Mouse (Mus musculus): ENCODE measurements around the gene Endog. TPM values are rescaled to one million over a fixed set of nuclear protein-coding genes. Genes with fewer than 3 reads are reported as not detected.
"Not testable (repeated sequence)": the region's sequence is repeated elsewhere in the genome, so short reads cannot be mapped to it uniquely, and the experiment has no call there.

Gene Endog
- 23.2 and 28.1 TPM in 2 replicates for polyA plus RNA-seq (2014; fragmentation: Nextera tagmentation; extraction: Ambion mirVana)

DNA sequence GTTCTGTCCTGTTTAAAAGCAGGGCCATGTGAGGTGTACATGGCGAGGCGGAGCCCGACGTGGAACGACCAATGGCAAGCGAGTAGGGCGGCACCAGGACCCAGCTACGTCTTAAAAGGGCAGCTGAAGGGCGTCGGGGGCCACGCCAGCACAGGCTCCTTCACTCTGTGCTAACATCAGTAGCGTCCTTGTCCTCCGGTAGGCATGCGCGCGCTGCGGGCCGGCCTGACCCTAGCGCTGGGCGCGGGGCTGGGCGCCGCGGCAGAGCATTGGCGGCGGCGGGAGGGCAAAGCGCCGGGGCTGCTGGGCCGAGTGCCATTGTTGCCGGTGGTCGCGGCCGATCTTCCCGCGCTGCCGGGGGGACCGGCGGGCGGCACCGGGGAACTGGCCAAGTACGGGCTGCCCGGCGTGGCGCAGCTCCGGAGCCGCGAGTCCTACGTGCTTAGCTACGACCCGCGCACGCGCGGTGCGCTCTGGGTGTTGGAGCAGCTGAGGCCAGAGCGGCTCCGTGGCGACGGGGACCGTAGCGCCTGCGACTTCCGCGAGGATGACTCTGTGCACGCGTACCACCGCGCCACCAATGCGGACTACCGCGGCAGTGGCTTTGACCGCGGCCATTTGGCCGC lies at the start of gene Endog:
TSS of gene Endog (plus strand) at position 123 of the 626 bp plus-strand sequence.
- peaks cover 5% of the 10 kb centered on the region; the same call in 1 of the 2 replicates for H3K4me1 ChIP-seq (ENCODE audit: control insufficient read depth, insufficient read depth, low read length)
- peaks cover 38% of the 10 kb centered on the region for H3K36me3 ChIP-seq (ENCODE audit: control insufficient read depth, insufficient read depth, low read length)
- peak within 1 kb of the TSS; percentile 92 for H3K27ac ChIP-seq (replicated peaks; ENCODE audit: low read depth, low read length)
- ATAC-seq (ENCODE audit: low FRiP score, low TSS enrichment) (peak; percentile 93), DNase-seq (peak; percentile 94)
- peak within 1 kb of the TSS; percentile 94 for H3K4me2 ChIP-seq (ENCODE audit: low read length)
- no peaks in the 10 kb centered on the region for H3K27me3 ChIP-seq (ENCODE audit: control insufficient read depth, insufficient read depth, low read length)
- WGBS: under 1% methylated on average over 75 of the region's 75 CpGs
- no peaks in the 10 kb centered on the region for H3K9me3 ChIP-seq (ENCODE audit: control insufficient read depth, low read length)
- H3K9ac ChIP-seq (replicated peaks; ENCODE audit: low read length): peak within 1 kb of the TSS; percentile 65
- H3K4me3 ChIP-seq (replicated peaks; ENCODE audit: low read depth, low read length): peak within 1 kb of the TSS; percentile 61

DNA sequence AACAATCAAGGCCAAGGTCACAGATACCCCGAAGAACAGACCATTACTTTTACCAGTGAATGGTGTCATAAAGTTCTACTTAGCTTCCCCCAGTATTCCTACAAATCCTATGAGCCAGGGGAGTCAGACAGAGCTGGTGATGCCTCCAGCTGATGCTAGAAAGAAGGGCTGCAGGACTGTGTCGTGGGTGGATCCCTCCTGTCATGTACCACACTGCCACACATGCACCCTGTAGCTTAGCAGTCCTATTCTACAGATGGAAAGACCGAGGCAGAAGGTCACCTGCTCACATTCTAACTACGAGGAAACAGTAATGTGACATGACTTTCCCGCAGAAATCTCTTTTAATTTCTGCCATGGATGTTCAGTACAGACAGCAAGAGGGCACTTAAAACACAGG lies 48.5 kb upstream of the Endog start:
- 91% methylated on average over 5 of the region's 5 CpGs for WGBS

DNA sequence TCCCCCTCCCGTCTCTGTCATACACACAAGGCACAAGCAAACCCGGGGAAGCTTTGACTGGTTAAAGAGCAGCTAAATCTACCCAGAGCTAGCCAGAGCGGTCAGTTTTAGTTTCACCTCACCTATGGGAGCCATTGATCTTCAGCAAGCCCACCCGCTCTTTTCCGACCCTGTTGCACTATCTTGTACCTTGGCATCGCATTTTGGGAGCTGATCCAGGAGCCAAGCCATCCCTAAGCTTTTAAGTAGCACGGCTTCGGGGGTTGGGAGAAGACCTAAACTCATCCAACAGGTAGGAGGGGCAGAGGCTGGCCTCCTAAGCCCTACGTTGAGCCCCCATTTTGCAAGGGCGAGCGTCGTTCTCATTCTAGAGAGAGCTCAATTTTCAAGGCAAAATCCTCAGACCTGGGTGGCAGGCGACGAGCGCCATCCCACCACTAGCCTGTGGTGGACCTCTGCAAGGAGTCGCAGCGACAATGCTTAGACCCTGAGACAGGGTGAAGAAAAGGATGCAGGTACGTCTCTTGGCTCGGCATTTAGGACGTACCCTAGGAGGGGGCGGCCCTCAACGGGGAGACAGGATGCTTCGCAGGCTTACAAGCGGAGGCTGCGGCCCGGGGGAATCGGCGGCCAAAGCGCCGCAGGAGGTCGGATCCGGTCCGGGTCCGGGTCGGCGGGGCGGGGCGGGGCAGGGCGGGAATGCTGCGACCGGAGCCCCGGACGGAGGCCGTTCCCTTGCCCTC lies 47.4 kb upstream of the Endog start:
- WGBS: 1% methylated on average over 44 of the region's 44 CpGs

More for the DNA sequence above, 48.5 kb upstream of the Endog start:
- H3K9me3 ChIP-seq (ENCODE audit: control insufficient read depth, low read length): no peaks in the 10 kb centered on the region
- H3K4me2 ChIP-seq (ENCODE audit: low read length): peak overlapping the region; percentile 97
- H3K27me3 ChIP-seq (ENCODE audit: control insufficient read depth, insufficient read depth, low read length): no peaks in the 10 kb centered on the region
- no peak overlapping the region for H3K27ac ChIP-seq (replicated peaks; ENCODE audit: low read depth, low read length)
- ATAC-seq (ENCODE audit: low FRiP score, low TSS enrichment) (no peak), DNase-seq (no peak)
- H3K4me1 ChIP-seq (ENCODE audit: control insufficient read depth, insufficient read depth, low read length): peaks cover 37% of the 10 kb centered on the region
- H3K9ac ChIP-seq (replicated peaks; ENCODE audit: low read length): no peak overlapping the region
- H3K36me3 ChIP-seq (ENCODE audit: control insufficient read depth, insufficient read depth, low read length): 0 out of 2 replicates have a peak, but pooled peaks cover 5% of the 10 kb centered on the region
- H3K4me3 ChIP-seq (replicated peaks; ENCODE audit: low read depth, low read length): 0 out of 2 replicates have a peak overlapping the region, but pooled peaks have one; percentile 88

DNA sequence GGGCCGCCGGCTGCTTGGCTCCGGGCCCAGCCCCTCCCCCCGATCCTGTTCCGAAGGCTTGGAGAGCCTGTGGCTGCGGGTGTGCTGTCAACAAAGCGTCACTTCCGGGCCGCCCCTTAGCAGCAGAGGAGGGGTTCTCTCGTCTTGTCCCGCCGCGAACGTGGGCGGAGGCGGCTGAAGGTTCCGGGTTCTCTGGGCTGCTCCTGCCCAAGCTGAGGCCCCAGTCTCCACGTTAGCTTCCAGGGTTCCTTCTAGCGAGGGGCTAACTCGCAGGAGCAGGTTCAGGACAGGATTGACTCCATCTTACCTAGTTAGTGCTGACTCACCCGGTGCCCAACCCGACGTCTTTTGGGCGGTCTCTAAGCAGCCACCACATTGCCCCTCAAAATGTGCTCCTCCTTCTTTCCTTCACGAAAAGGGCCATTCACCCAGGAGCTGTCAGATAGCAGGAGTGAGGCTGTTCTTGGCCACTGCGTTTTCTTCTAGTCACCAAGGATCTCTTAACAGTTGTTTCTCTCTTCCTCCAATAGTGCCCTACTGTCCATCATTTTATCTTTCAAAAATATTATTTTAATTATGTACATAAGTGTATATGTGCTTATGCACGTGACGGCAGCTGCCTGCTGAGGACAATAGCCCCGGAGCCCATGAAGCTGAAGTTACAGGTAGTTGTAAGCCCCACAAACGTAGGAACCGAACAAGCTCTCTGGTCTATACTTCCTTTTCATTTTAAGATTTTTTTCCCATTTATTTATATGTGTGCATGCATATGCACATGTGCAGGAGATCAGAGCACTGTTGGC lies 46.6 kb upstream of the Endog start, which contains the start of gene Zer1:
TSS of gene Zer1 (minus strand) at position 114 of the 803 bp plus-strand sequence.
- H3K36me3 ChIP-seq (ENCODE audit: control insufficient read depth, insufficient read depth, low read length): 0 out of 2 replicates have a peak, but pooled peaks cover 5% of the 10 kb centered on the region
- WGBS: 9% methylated on average over 31 of the region's 31 CpGs
- H3K27me3 ChIP-seq (ENCODE audit: control insufficient read depth, insufficient read depth, low read length): no peaks in the 10 kb centered on the region
- peak within 1 kb of the TSS; percentile 88 for H3K4me3 ChIP-seq (replicated peaks; ENCODE audit: low read depth, low read length)
- peak within 1 kb of the TSS; percentile 97 for H3K4me2 ChIP-seq (ENCODE audit: low read length)
- DNase-seq: peak; percentile 95
- H3K27ac ChIP-seq (replicated peaks; ENCODE audit: low read depth, low read length): peak within 1 kb of the TSS; percentile 91
- H3K4me1 ChIP-seq (ENCODE audit: control insufficient read depth, insufficient read depth, low read length): peaks cover 29% of the 10 kb centered on the region
- H3K9ac ChIP-seq (replicated peaks; ENCODE audit: low read length): peak within 1 kb of the TSS; percentile 95
- H3K9me3 ChIP-seq (ENCODE audit: control insufficient read depth, low read length): no peaks in the 10 kb centered on the region
- peak; percentile 92 for ATAC-seq (ENCODE audit: low FRiP score, low TSS enrichment)

More for the DNA sequence above, 47.4 kb upstream of the Endog start:
- Histone ChIP-seq H3K4me1 (ENCODE audit: control insufficient read depth, insufficient read depth, low read length) (peaks cover 35% of the 10 kb centered on the region), H3K4me2 (ENCODE audit: low read length) (peak overlapping the region; percentile 97), H3K36me3 (ENCODE audit: control insufficient read depth, insufficient read depth, low read length) (0 out of 2 replicates have a peak, but pooled peaks cover 5% of the 10 kb centered on the region), H3K9me3 (ENCODE audit: control insufficient read depth, low read length) (no peaks in the 10 kb centered on the region), H3K27me3 (ENCODE audit: control insufficient read depth, insufficient read depth, low read length) (no peaks in the 10 kb centered on the region), H3K27ac (replicated peaks; ENCODE audit: low read depth, low read length) (peak overlapping the region; percentile 91), H3K4me3 (replicated peaks; ENCODE audit: low read depth, low read length) (peak overlapping the region; percentile 88), H3K9ac (replicated peaks; ENCODE audit: low read length) (peak overlapping the region; percentile 95)
- ATAC-seq (ENCODE audit: low FRiP score, low TSS enrichment): peak; percentile 66
- DNase-seq: no peak

DNA sequence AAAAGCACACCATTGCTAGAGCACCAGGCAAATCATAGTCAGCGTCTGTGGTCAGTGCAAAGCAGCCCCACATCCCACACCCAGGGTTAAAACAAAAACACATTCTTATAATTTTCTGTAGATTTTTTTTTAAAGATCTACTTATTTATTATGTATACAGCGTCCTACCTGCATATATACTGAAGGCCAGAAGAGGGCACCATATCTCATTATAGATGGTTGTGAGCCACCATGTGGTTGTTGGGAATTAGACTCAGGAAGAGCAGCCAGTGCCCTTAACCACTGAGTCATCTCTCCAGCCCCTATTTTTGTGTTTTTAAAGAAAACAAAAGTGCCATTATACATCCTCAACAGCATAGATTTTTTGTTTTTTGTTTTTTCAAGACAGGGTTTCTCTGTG lies 42.5 kb upstream of the Endog start:
- no peak overlapping the region for H3K27ac ChIP-seq (replicated peaks; ENCODE audit: low read depth, low read length)
- H3K9ac ChIP-seq (replicated peaks; ENCODE audit: low read length): no peak overlapping the region
- WGBS: 34% methylated on average over 2 of the region's 2 CpGs
- no peak for ATAC-seq (ENCODE audit: low FRiP score, low TSS enrichment)
- H3K4me3 ChIP-seq (replicated peaks; ENCODE audit: low read depth, low read length): no peak overlapping the region
- H3K9me3 ChIP-seq (ENCODE audit: control insufficient read depth, low read length): no peaks in the 10 kb centered on the region
- no peaks in the 10 kb centered on the region for H3K36me3 ChIP-seq (ENCODE audit: control insufficient read depth, insufficient read depth, low read length)
- DNase-seq: peak; percentile 82
- H3K4me2 ChIP-seq (ENCODE audit: low read length): no peak overlapping the region
- no peaks in the 10 kb centered on the region for H3K27me3 ChIP-seq (ENCODE audit: control insufficient read depth, insufficient read depth, low read length)
- peaks cover 11% of the 10 kb centered on the region for H3K4me1 ChIP-seq (ENCODE audit: control insufficient read depth, insufficient read depth, low read length)

DNA sequence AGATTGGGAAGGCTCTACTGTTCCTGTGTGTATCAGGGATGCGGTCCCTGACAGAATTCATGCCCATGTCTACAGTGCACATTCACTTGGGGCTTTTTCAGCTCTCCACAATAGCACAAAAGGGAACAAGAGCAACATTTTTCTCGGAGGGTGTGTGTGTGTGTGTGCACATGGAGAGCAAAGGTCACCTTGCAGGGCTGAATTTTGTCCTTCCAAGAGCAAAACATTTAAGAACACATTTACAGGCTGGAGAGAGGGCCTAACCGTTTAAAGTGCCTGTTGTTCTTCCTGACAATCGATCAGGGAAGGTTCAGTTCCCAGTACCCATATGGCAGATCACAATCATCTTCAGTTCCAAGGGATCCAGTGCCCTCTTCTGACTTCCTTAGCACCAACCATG lies 41.1 kb upstream of the Endog start:
- Histone ChIP-seq H3K9ac (replicated peaks; ENCODE audit: low read length) (no peak overlapping the region), H3K27ac (replicated peaks; ENCODE audit: low read depth, low read length) (no peak overlapping the region), H3K4me1 (ENCODE audit: control insufficient read depth, insufficient read depth, low read length) (peaks cover 16% of the 10 kb centered on the region), H3K36me3 (ENCODE audit: control insufficient read depth, insufficient read depth, low read length) (no peaks in the 10 kb centered on the region), H3K4me2 (ENCODE audit: low read length) (no peak overlapping the region), H3K9me3 (ENCODE audit: control insufficient read depth, low read length) (no peaks in the 10 kb centered on the region), H3K4me3 (replicated peaks; ENCODE audit: low read depth, low read length) (no peak overlapping the region), H3K27me3 (ENCODE audit: control insufficient read depth, insufficient read depth, low read length) (no peaks in the 10 kb centered on the region)
- 85% methylated on average over 4 of the region's 4 CpGs for WGBS
- DNase-seq (no peak), ATAC-seq (ENCODE audit: low FRiP score, low TSS enrichment) (no peak)

DNA sequence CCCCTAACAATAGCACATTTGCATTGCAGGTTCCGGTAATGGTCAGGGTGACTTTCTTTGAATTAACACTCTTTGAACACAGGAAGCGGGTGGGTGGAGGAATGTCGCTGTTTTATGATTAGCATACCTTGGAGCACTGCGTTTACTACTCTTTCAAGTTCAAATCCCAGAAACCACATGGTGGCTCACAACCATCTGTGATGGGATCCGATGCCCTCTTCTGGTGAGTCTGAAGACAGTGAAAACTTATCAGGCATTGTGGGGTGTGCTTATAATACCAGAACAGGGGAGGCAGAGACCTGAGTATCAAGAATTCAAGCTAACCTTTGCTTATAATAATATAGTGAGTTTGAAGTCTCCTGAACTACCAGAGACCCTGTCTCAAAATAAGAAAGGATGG lies 40.1 kb upstream of the Endog start:
- H3K4me2 ChIP-seq (ENCODE audit: low read length); H3K4me3 ChIP-seq (replicated peaks; ENCODE audit: low read depth, low read length): not testable (repeated sequence)
- 61% methylated on average over 5 of the region's 5 CpGs for WGBS

More for the DNA sequence above, 40.1 kb upstream of the Endog start:
- H3K36me3 ChIP-seq (ENCODE audit: control insufficient read depth, insufficient read depth, low read length); ATAC-seq (ENCODE audit: low FRiP score, low TSS enrichment); DNase-seq; H3K9me3 ChIP-seq (ENCODE audit: control insufficient read depth, low read length); H3K9ac ChIP-seq (replicated peaks; ENCODE audit: low read length); H3K27me3 ChIP-seq (ENCODE audit: control insufficient read depth, insufficient read depth, low read length); H3K27ac ChIP-seq (replicated peaks; ENCODE audit: low read depth, low read length): not testable (repeated sequence)
- H3K4me1 ChIP-seq (ENCODE audit: control insufficient read depth, insufficient read depth, low read length): peaks cover 14% of the 10 kb centered on the region
